Mouse (Mus musculus) midbrain, embryonic 15.5 days (tissue): ENCODE results near the gene Rgs9bp. TPM values are rescaled to one million over a fixed set of nuclear protein-coding genes. Genes with fewer than 3 reads are reported as not detected.
"Not testable (repeated sequence)": the region's sequence is repeated elsewhere in the genome, so short reads cannot be mapped to it uniquely, and the experiment has no call there.

Source experiments
- ATAC-seq: fragments of 200-750 bp; cut with Nextera tagmentation; replicated peaks from 2 replicates; pipeline ENCODE4 v1.8.0; 2017; ENCODE audit warnings: moderate TSS enrichment
- H3K27ac ChIP-seq: fragments of 300-500 bp; sonication (generic); 2 replicates; pipeline ENCODE4 v1.5.1; 2015; ENCODE audit warnings: mild to moderate bottlenecking, inconsistent platforms
- H3K27me3 ChIP-seq: fragments of 300-500 bp; sonication (generic); replicated peaks from 2 replicates; pipeline ENCODE4 v1.6.1; 2015; ENCODE audit warnings: inconsistent platforms
- H3K36me3 ChIP-seq: fragments of 300-500 bp; sonication (generic); replicated peaks from 2 replicates; pipeline ENCODE4 v1.6.1; 2015; ENCODE audit warnings: inconsistent platforms
- H3K4me1 ChIP-seq: fragments of 300-500 bp; sonication (generic); 2 replicates; pipeline ENCODE4 v1.6.1; 2015; ENCODE audit warnings: inconsistent platforms
- H3K4me2 ChIP-seq: fragments of 300-500 bp; sonication (generic); 2 replicates; pipeline ENCODE4 v1.6.1; 2015; ENCODE audit warnings: inconsistent platforms, mild to moderate bottlenecking, moderate library complexity
- H3K4me3 ChIP-seq: fragments of 300-500 bp; sonication (generic); 2 replicates; pipeline ENCODE4 v1.5.1; 2015; ENCODE audit warnings: mild to moderate bottlenecking, inconsistent platforms
- H3K9ac ChIP-seq: fragments of 300-500 bp; sonication (generic); 2 replicates; pipeline ENCODE4 v1.6.1; 2015; ENCODE audit warnings: mild to moderate bottlenecking, inconsistent platforms
- H3K9me3 ChIP-seq: fragments of 300-500 bp; sonication (generic); 2 replicates; pipeline ENCODE4 v1.6.1; 2016; ENCODE audit warnings: inconsistent platforms
- WGBS: fragments of 180-500 bp; shearing (Covaris S2); methylation state at CpG from one replicate; pipeline ENCODE4 v1.1.7; 2015; ENCODE audit warnings: mixed read lengths; 5-methylcytosine and 5-hydroxymethylcytosine counted together
- polyA plus RNA-seq: library from polyadenylated mRNA; unstranded; fragments of >200 nt; fragmentation: Nextera tagmentation; extraction: Ambion mirVana; gene quantifications from 2 replicates; pipeline ENCODE4 v1.2.1, GENCODE M21; 2015

Rgs9bp gene
- polyA plus RNA-seq, 1 experiment from 2014 or later: 0.04 TPM

DNA sequence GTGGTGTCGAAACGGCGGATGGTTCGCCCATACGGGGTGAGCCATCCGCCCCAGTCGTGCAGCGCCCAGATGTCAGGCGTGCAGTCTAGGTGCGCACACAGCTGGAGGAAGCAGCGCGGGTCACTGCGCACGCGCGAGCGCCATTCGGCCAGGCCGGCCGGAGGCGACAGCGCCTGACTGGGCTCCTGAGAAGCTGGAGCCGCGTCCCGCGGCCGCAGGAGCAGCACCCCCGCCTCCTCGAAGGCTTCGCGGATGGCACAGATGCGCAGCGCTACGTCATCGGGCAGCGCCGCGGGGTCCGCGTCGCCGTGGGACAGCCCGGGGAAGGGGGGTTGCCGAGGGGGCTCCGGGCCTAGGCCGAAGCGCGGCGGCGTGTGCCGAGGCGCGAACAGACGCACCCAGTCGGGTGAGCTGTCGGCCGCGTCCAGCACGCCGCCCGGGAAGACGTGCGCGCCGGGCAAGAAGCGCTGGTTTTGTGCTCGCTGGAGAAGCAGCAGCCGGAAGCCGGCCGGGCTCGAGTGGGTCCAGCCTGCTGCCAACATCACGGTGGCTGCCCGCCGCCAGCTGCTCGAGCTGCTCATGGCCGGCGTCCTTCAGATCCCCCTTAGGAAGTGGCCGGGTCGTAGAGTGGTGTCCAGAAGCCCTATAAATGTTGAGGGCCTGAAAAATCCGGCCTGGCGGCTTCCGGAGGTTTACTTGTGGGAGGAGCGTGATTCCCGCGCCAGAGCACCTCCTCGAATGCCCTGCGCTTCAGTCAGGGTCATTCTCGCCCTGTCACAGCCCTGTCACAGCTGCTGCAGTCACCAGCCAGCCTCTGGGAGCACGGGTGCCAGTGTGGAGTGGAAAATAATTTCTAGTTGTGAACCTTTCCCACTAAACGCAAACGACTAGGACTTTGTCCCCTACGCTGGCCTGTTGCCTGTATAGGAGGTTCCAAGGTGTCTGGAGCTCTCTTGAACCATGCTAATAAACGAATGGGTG lies 29.9 kb downstream of the Rgs9bp start:
- Histone ChIP-seq H3K4me1 (peaks cover 18% of the 10 kb centered on the region), H3K4me2 (peak overlapping the region; percentile 96), H3K9me3 (no peaks in the 10 kb centered on the region), H3K9ac (peak overlapping the region; percentile 85), H3K36me3 (peaks cover 8% of the 10 kb centered on the region; the same call in 1 of the 2 replicates), H3K27ac (peak overlapping the region; percentile 94), H3K4me3 (peak overlapping the region; percentile 94), H3K27me3 (no peaks in the 10 kb centered on the region)
- WGBS: under 1% methylated on average over 93 of the region's 93 CpGs
- ATAC-seq: peak; percentile 96

DNA sequence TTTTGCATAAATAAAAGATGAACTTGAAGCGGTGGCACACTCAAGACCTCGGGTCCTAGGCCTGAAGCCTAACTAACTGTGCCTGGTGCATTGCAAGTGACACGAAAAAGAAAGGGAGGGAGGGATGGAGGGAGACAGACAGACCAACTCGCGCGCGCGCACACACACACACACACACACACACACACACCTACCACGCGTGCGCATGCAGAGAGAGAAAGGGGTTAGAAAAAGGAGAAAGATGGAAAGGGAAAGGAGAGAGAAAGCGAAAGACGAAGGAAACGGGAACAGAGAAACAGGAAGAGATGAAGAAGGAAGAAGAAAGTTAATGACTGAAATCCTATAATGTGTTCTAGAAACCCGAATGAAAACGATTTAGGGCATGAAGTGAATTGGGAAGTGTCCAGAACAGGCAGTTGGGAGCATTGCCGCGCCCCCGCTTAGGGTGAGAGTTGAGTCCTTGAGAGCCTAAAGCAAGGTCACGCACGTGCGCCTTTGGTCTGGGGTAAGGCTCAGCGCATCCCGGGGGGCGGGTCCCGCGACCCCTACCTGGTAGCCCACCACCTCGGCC lies 30.7 kb downstream of the Rgs9bp start:
- 5% methylated on average over 28 of the region's 28 CpGs for WGBS
- Histone ChIP-seq H3K9me3 (no peaks in the 10 kb centered on the region), H3K36me3 (peaks cover 15% of the 10 kb centered on the region), H3K27me3 (no peaks in the 10 kb centered on the region), H3K4me3 (peak overlapping the region; percentile 94), H3K27ac (peak overlapping the region; percentile 94), H3K4me1 (peaks cover 18% of the 10 kb centered on the region), H3K9ac (peak overlapping the region; percentile 85), H3K4me2 (peak overlapping the region; percentile 96)
- ATAC-seq: peak; percentile 64

DNA sequence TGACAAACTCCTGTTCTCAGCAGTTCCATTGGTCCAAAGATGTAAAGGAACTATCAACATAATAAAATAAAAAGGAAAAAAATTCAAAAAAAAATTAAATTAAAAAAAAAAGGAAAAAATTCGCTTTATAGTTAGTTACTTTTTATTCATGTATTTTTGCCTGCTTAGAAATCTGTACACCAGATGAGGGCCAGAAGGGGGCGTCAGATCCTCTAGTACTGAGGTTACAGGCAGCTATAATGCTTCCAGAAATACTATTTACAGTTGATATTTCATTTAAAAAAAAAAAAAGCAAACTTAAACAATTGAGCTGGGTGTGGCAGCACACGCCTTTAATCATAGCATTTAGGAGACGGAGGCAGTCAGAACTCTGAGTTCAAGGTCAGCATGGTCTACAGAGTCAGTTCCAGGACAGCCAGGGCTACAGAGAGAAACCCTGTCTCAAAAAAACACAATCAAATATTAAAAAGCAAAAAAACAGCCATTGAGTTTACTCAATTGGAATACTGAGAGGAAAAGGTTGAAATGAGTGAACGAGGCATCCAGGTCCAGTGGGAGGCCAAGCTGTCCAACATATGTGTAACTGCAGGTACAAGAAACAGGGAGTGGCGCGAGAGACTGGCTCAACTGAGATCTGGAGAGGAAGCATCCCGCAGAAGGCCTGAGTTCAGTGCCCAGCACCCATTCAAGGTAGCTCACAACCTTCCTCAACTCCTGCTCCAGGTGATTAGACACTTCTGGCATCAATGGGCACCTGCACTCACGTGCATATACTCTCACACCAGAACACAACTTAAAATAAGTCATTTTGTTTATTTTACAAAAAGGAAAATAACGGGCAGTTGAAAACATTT lies 31.4 kb downstream of the Rgs9bp start:
- Histone ChIP-seq H3K27me3 (no peaks in the 10 kb centered on the region), H3K9me3 (no peaks in the 10 kb centered on the region), H3K4me1 (peaks cover 18% of the 10 kb centered on the region), H3K4me3 (peak overlapping the region; percentile 94), H3K27ac (0 out of 2 replicates have a peak overlapping the region, but pooled peaks have one; percentile 1), H3K9ac (no peak overlapping the region), H3K36me3 (peaks cover 20% of the 10 kb centered on the region), H3K4me2 (peak overlapping the region; percentile 96)
- WGBS: 67% methylated on average over 10 of the region's 10 CpGs
- no peak for ATAC-seq

DNA sequence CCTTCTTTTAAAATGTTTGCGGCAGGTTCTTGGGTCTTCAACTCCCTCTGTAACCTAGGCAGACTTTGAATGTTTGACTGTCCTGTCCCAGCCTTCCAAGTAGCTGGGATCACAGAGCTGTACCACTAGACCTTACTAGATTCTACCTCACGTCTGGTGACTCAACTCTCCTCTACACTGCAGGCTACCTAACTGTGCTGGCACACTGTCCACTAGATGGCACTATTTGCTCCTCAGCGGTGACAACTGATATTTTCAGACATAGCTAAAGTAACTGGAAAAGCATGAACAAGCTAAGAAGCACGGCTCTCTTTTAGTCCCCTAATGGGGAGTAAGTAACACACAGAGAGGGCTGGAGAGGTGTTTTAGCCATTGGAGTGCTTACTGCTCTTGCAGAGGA lies 39.5 kb downstream of the Rgs9bp start:
- H3K4me1 ChIP-seq: no peaks in the 10 kb centered on the region
- no peaks in the 10 kb centered on the region for H3K27me3 ChIP-seq
- WGBS: 30% methylated on average over 4 of the region's 4 CpGs
- H3K4me2 ChIP-seq: no peak overlapping the region
- no peak overlapping the region for H3K9ac ChIP-seq
- no peak overlapping the region for H3K4me3 ChIP-seq
- H3K9me3 ChIP-seq: no peaks in the 10 kb centered on the region
- no peak overlapping the region for H3K27ac ChIP-seq
- H3K36me3 ChIP-seq: peaks cover 14% of the 10 kb centered on the region
- peak; percentile 60 for ATAC-seq

DNA sequence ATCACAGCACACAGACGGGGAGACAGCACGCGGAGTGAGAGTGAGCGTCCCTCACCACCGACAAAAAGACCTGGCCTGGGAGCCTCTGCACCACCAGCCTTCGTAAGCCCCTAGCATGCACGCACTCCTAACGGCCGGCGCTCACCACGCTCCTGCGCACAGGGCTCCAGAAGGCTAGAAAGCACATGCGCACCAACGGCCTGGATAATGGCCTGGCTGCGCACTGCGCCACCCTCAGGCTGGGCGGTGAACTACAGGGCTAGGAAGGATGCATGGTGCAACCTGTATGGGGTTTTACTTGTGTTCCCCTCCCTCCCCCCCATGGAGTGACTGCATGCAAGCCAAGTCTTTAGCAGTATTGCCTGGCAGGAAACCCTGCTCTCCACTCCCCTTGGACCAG lies 47.8 kb downstream of the Rgs9bp start, which contains the start of gene Tdrd12:
TSS of gene Tdrd12 (minus strand) at position 184 of the 400 bp plus-strand sequence.
- no peak within 1 kb of the TSS for H3K4me2 ChIP-seq
- no peaks in the 10 kb centered on the region for H3K27me3 ChIP-seq
- no peaks in the 10 kb centered on the region for H3K9me3 ChIP-seq
- no peak within 1 kb of the TSS for H3K9ac ChIP-seq
- H3K4me3 ChIP-seq: no peak within 1 kb of the TSS
- H3K27ac ChIP-seq: no peak within 1 kb of the TSS
- no peaks in the 10 kb centered on the region for H3K4me1 ChIP-seq
- ATAC-seq: no peak
- WGBS: 91% methylated on average over 17 of the region's 17 CpGs
- no peaks in the 10 kb centered on the region for H3K36me3 ChIP-seq

DNA sequence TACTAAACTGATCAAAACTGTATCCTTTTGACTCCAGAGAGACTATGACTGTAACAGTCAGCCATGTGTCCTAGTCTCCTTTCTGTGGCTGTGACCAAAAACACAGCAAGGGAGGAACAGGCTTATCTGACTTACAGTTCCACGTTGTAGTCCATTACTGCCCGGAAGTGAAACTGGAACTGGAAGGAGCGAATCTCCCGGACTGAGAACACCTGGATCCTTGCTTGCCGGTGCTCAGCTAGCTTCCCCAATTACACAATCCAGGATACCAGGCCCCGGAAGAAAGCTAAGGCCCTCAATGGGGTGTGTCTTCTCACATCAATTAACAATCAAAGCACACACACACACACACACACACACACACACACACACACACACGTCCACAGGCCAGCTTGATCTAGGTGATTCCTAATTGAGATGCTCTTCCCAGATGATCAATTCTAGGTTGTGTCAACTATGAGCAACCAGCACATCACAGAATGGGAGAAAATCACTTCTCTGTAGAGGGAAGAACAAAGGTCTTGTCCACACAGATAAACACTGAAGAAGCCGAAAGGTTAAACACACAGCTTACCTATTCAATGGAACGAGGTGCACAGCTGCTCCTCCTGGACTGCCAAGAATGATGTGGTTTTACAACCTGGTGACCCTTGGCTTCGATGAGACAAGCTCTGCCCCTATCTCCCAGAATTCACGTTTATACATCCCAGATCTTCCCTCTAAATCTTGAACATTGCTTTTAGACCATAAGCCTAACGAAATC lies 49.5 kb downstream of the Rgs9bp start:
- Histone ChIP-seq H3K36me3 (no peaks in the 10 kb centered on the region), H3K9ac (no peak overlapping the region), H3K4me2 (no peak overlapping the region), H3K27me3 (no peaks in the 10 kb centered on the region), H3K27ac (no peak overlapping the region), H3K4me3 (no peak overlapping the region), H3K9me3 (no peaks in the 10 kb centered on the region), H3K4me1 (no peaks in the 10 kb centered on the region)
- WGBS: 85% methylated on average over 12 of the region's 12 CpGs
- ATAC-seq: no peak

DNA sequence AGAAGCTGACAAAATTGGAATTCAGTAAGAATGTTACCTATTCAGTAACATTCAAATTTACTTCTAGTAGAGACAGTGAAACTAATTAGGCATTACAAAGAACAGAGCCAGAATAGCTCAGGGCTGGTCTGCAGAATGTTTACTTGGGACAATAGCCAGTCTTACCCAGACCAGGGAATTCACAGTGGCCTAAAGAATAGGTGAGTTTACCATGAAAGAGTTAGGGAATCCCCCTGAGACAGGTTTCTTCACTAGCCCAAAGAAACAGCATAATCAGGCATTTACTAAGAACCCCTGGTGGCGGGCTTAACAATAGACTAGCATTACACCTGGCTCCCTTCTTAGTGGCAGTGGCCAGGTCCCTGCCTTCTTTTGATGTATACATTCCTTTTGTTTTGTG lies 54.8 kb downstream of the Rgs9bp start:
- H3K27ac ChIP-seq, H3K4me1 ChIP-seq, H3K27me3 ChIP-seq, ATAC-seq, H3K9me3 ChIP-seq, H3K9ac ChIP-seq, H3K4me3 ChIP-seq, H3K36me3 ChIP-seq, H3K4me2 ChIP-seq: not testable (repeated sequence)
- 21% methylated on average over 1 of the region's 1 CpGs for WGBS

DNA sequence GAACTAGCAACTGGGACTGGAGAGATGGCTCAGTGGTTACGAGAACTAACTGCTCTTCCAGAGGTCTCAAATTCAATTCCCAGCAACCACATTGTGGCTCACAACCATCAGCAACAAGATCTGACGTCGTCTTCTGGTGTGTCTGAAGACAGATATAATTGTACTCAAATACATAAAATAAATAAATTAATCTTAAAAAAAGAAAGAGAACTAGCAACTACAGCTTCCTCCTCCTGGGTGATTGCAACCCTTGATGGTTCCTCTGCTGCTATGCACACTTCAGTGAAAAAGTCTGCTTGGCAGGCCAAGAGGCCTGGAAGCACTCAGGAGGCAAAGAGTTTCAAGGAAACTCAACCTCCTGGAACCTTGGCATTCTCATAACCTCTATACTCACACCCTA lies 55.4 kb downstream of the Rgs9bp start:
- Histone ChIP-seq H3K4me3 (no peak overlapping the region), H3K9me3 (no peaks in the 10 kb centered on the region), H3K27me3 (no peaks in the 10 kb centered on the region), H3K27ac (no peak overlapping the region), H3K4me1 (no peaks in the 10 kb centered on the region), H3K4me2 (no peak overlapping the region), H3K36me3 (no peaks in the 10 kb centered on the region), H3K9ac (no peak overlapping the region)
- 78% methylated on average over 3 of the region's 3 CpGs for WGBS
- ATAC-seq: no peak

Other genes with a start within 250 kb of the Rgs9bp start
- 19.4 and 19.9 TPM in 2 replicates for gene Faap24, start 188.7 kb downstream of the Rgs9bp start, polyA plus RNA-seq
- 35.8 and 36.1 TPM in 2 replicates for gene Cep89, start 188.5 kb downstream of the Rgs9bp start, polyA plus RNA-seq
- 0.12 and 0.13 TPM in 2 replicates for gene Slc7a9, start 136.8 kb downstream of the Rgs9bp start, polyA plus RNA-seq
- gene Tdrd12, start 47.8 kb downstream of the Rgs9bp start, polyA plus RNA-seq: 0.36 and 0.37 TPM in 2 replicates
- 87.3 and 91.5 TPM in 2 replicates for gene Nudt19, start 29.3 kb downstream of the Rgs9bp start, polyA plus RNA-seq
- gene Ankrd27, start 662 bp upstream of the Rgs9bp start, polyA plus RNA-seq: 18.9 and 19.0 TPM in 2 replicates
- gene Pdcd5, start 61.9 kb upstream of the Rgs9bp start, polyA plus RNA-seq: 235 and 241 TPM in 2 replicates
- gene Dpy19l3, start 168.9 kb upstream of the Rgs9bp start, polyA plus RNA-seq: 39.6 and 42.3 TPM in 2 replicates
- gene Zfp507, start 217.4 kb upstream of the Rgs9bp start, polyA plus RNA-seq: 14.7 and 16.0 TPM in 2 replicates